Mouse (Mus musculus): Measurements from ENCODE around the gene Igsf9b.

Gene Igsf9b

GRCm38 (mm10) chr9:27330374-27330773, 31.4 kb downstream of the Igsf9b start:
- no peak for DNase-seq (ENCODE audit: low read depth, low spot score)

GRCm38 (mm10) chr9:27331538-27331937, 32.5 kb downstream of the Igsf9b start:
- no peak for DNase-seq (ENCODE audit: low read depth, low spot score)

DNA sequence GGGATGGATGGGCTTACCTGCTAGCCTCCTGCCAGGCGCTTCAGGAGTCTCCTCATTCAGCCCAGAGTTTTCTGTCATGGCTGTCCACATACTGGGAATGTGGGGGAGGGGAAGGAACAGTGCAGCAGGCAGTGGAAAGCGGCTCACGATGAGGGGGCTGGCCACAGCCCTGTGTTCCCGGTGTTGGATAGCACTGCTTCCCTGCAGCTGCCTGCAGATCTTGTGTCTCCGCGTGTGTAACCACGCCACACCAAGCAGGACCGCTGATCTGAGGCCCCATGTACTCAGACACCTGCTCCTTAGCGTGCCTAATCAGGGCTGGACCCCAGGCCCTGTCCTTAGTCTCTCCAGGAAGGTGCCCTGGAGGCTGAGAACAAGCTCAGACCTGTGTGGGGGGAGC, 35.9 kb downstream of the Igsf9b start:
- peak; percentile 28 for DNase-seq (ENCODE audit: low read depth, low spot score)

- no peak for DNase-seq (ENCODE audit: low read depth, low spot score)
These were observed 38.1 kb downstream of the Igsf9b start for GRCm38 (mm10) chr9:27336962-27337636.

DNA sequence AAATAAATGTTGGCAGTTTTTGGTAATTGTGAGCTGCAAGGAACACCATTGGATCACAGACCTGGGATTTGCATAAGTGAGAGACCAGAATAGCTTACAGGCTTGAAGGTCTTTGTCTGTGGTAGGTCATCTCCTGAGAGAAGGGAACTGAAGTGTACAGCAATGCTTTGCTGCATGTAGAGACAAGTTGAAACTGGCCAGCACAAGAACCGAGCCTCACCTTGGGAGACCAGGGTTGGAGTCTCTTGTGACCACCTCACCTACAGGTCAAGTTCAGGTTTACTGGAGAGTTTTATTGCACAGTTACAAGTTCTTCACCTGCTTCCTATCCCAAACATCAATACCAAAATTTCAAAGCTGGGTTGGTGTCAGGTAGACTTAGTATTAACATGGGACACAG, 40.2 kb downstream of the Igsf9b start:
- DNase-seq (ENCODE audit: low read depth, low spot score), result no peak

- no peak for DNase-seq (ENCODE audit: low read depth, low spot score)
These were observed 47.7 kb downstream of the Igsf9b start for GRCm38 (mm10) chr9:27346541-27347269.

DNA sequence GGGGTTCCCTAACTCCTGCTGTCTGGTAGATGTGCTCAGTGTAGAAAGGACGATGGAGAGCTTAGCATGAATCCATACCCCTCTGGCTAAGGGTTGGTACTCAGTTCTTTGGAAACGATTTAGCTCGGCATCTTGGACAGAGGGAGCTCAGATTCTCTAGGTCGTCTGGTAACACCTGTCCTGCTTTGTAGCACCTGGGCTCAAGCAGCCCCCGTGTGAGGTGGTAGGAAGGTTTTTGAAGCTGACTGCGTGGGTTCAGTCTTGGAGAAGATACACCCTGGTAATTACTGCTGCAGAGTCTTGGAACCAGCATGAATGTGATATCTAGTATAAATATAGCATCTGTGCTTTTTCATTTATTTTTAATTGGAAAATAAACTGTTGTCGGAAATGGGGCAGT, 54.1 kb downstream of the Igsf9b start:
- no peak for DNase-seq (ENCODE audit: low read depth, low spot score)

DNA sequence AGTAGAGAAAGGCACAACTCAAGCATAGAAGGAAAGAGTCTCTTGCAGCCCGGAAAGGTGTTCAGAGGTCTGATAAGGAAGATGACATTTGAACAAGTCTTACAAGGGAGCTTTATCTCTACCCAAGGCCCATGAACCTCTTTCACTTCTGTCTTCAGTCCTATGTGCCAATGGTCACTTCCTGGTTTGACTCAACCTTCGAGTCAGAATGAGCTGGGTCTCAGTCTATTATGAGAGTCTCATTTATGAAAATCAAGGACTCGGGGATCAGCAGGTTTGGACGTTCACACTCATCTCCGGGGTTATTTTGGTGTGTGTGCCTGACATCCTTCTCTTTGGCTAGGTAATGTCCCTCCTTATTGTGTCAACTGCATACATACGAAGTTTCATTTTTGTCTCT, 58.9 kb downstream of the Igsf9b start:
- no peak for DNase-seq (ENCODE audit: low read depth, low spot score)

DNA sequence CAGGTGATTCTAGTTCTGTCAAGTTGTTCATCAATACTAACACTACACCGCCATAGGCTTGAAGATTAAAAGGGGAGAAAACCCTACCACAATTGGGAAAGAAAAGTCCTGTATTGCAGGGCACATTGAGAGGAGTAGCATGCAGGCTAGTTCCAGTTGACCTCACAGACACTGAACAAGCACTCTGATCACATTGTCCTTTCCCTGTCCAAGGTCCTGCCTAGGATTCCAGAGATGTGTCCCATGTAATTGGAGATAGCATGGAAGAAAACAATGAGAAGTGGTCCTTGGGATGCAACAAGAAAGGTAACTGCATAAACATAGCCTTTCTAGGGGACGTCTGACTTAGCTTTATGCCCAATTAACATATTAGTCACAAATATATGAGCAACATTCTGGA, 68.2 kb downstream of the Igsf9b start:
- DNase-seq (ENCODE audit: low read depth, low spot score), result peak; percentile 48

DNA sequence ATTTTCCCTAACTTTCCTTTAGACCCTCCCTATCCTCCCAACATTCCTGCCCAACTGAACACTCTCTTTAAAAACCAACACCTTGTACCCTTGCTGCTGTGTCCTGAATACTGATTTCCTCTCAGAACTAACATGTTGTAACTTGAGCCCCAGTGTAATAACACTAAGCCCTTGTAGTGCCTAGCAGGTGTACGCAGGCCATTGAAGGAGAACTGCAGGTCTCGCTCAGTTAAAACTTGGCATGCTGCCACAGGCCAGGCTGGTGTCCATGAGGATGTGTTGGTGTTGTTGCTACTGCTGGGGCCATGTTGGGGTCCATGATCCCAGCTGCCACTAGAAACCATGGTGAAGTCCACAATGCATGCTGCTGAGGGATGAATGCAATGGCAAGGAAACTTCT, 70.1 kb downstream of the Igsf9b start:
- no peak for DNase-seq (ENCODE audit: low read depth, low spot score)

- DNase-seq (ENCODE audit: low read depth, low spot score), result no peak
These were observed 76.7 kb downstream of the Igsf9b start for GRCm38 (mm10) chr9:27375746-27376145.

- DNase-seq (ENCODE audit: low read depth, low spot score), result no peak
These were observed 87.9 kb downstream of the Igsf9b start for GRCm38 (mm10) chr9:27386951-27387350.

- DNase-seq (ENCODE audit: low read depth, low spot score), result no peak
These were observed 97.5 kb downstream of the Igsf9b start, which contains the start of gene Spata19 for GRCm38 (mm10) chr9:27396500-27396899. Gene Spata19, plus strand, starts transcription at chr9:27396800.

- no peak for DNase-seq (ENCODE audit: low read depth, low spot score)
These were observed 102.2 kb downstream of the Igsf9b start for GRCm38 (mm10) chr9:27401169-27401568.
